Mouse (Mus musculus) forebrain, embryonic 10.5 days (tissue): ENCODE results near the gene Gm136. TPM values are rescaled to one million over a fixed set of nuclear protein-coding genes. Genes with fewer than 3 reads are reported as not detected.
A peak's percentile ranks its signal among the peaks of the same experiment; 100 is the strongest.

ENCODE experiments used
- DNase-seq: peaks from one replicate; pipeline ENCODE4 v3.0.0-alpha.2; 2017; ENCODE audit warnings: low spot score; ENCODE audit errors: extremely low spot score
- H3K27ac ChIP-seq: fragments of 300-500 bp; sonication (generic); 2 replicates; pipeline ENCODE4 v1.5.1; 2016; ENCODE audit warnings: mild to moderate bottlenecking
- H3K27me3 ChIP-seq: fragments of 300-500 bp; sonication (generic); 2 replicates; pipeline ENCODE4 v1.6.1; 2016; ENCODE audit warnings: mild to moderate bottlenecking; ENCODE audit not compliant: poor library complexity, severe bottlenecking
- H3K36me3 ChIP-seq: fragments of 300-500 bp; sonication (generic); replicated peaks from 2 replicates; pipeline ENCODE4 v1.6.1; 2016; ENCODE audit warnings: mild to moderate bottlenecking, moderate library complexity
- H3K4me1 ChIP-seq: fragments of 300-500 bp; sonication (generic); 2 replicates; pipeline ENCODE4 v1.6.1; 2016
- H3K4me3 ChIP-seq: fragments of 300-500 bp; sonication (generic); 2 replicates; pipeline ENCODE4 v1.5.1; 2016; ENCODE audit warnings: mild to moderate bottlenecking, moderate library complexity
- H3K9me3 ChIP-seq: fragments of 300-500 bp; sonication (generic); 2 replicates; pipeline ENCODE4 v1.6.1; 2016; ENCODE audit warnings: mild to moderate bottlenecking, moderate library complexity
- WGBS: fragments of 180-500 bp; shearing (Covaris S2); methylation state at CpG from one replicate; pipeline ENCODE4 v1.1.7; 2016; 5-methylcytosine and 5-hydroxymethylcytosine counted together
- polyA plus RNA-seq: library from polyadenylated mRNA; unstranded; fragments of >200 nt; fragmentation: Nextera tagmentation; extraction: Ambion mirVana; gene quantifications from 2 replicates; pipeline ENCODE4 v1.2.1, GENCODE M21; 2016

Gm136 gene
- polyA plus RNA-seq, 1 experiment from 2014 or later = not detected

GRCm38 (mm10) chr4:34701528-34701927 is 54.5 kb downstream of the Gm136 start:
- H3K27ac ChIP-seq = no peak overlapping the region
- no peaks in the 10 kb centered on the region for H3K27me3 ChIP-seq
- H3K4me1 ChIP-seq = no peaks in the 10 kb centered on the region
- H3K4me3 ChIP-seq = no peak overlapping the region
- peak; percentile 70 for DNase-seq
- WGBS = 47% methylated on average over 5 of the region's 5 CpGs
- H3K9me3 ChIP-seq = no peaks in the 10 kb centered on the region
- no peaks in the 10 kb centered on the region for H3K36me3 ChIP-seq

Other genes with a start within 250 kb of the Gm136 start
- gene Akirin2, start 205.3 kb downstream of the Gm136 start, polyA plus RNA-seq = 44.6 and 55.0 TPM in 2 replicates
- gene Orc3, start 141.3 kb downstream of the Gm136 start, polyA plus RNA-seq = 108 and 119 TPM in 2 replicates
- gene Rars2, start 141.3 kb downstream of the Gm136 start, polyA plus RNA-seq = 78.5 and 79.8 TPM in 2 replicates
- gene Slc35a1, start 68.8 kb downstream of the Gm136 start, polyA plus RNA-seq = 57.0 and 60.3 TPM in 2 replicates
- 0.36 and 0.51 TPM in 2 replicates for gene Cfap206, start 26.1 kb downstream of the Gm136 start, polyA plus RNA-seq
- gene Smim8, start 22.2 kb upstream of the Gm136 start, polyA plus RNA-seq = 40.7 and 43.8 TPM in 2 replicates
- 24.6 TPM in 2 replicates for gene Zfp292, start 126.7 kb upstream of the Gm136 start, polyA plus RNA-seq
- 0.58 and 1.5 TPM in 2 replicates for gene Cga, start 137.5 kb upstream of the Gm136 start, polyA plus RNA-seq